Mouse (Mus musculus) bone marrow macrophage, adult 2 months (primary cell): ENCODE measurements around the gene Scg3. TPM values are rescaled to one million over a fixed set of nuclear protein-coding genes. Genes with fewer than 3 reads are reported as not detected.

Experiments
- H3K27ac ChIP-seq: 2 replicates; pipeline ENCODE4 v1.5.1; 2012; ENCODE audit warnings: low read depth, low read length; ENCODE audit not compliant: insufficient read depth
- H3K4me1 ChIP-seq: 2 replicates; pipeline ENCODE4 v1.6.1; 2012; ENCODE audit warnings: low read length; ENCODE audit not compliant: control insufficient read depth, insufficient read depth
- H3K4me3 ChIP-seq: 2 replicates; pipeline ENCODE4 v1.5.1; 2012; ENCODE audit warnings: mild to moderate bottlenecking, low read length, moderate library complexity; ENCODE audit not compliant: insufficient read depth
- CTCF ChIP-seq: IDR thresholded peaks from 2 replicates; pipeline ENCODE4 v1.5.1; 2012; ENCODE audit warnings: low read depth, mild to moderate bottlenecking, low read length, moderate library complexity
- POLR2A ChIP-seq: IDR thresholded peaks from 2 replicates; pipeline ENCODE4 v1.6.1; 2012; ENCODE audit warnings: mild to moderate bottlenecking, low read depth, low read length, borderline replicate concordance
- polyA plus RNA-seq: library from polyadenylated mRNA; stranded (reverse); fragments of >200 nt; gene quantifications from 2 replicates; pipeline ENCODE4 v1.2.4, GENCODE M21; 2012; ENCODE audit not compliant: missing spikeins, insufficient read depth, insufficient read length

The Scg3 gene
- polyA plus RNA-seq, 1 experiment, result not detected

DNA sequence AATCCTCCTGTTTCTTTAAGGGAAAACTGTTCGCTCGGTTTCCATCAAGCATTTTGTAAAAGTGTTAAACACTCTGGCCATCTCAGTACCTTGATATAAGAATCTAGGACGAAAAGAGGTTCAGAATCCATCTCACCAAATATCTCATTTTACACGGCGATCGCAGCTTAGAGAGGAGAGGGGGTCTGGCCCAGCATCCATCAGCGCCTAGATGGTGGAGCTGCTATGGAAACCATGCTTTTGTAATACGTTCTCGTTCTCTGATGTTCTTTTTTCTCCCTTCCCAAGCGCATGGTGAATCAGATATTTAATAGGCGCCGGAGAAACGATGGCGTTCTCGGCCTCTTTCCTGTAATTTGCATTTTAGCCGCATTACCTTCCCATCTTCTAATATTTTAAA, 73.9 kb downstream of the Scg3 start:
- Histone ChIP-seq H3K4me3 (no peak overlapping the region), H3K4me1 (no peaks in the 10 kb centered on the region), H3K27ac (no peak overlapping the region)
- no peak for TF ChIP-seq CTCF
- no peak for TF ChIP-seq POLR2A

GRCm38 (mm10) chr9:75609505-75609904, 74.4 kb downstream of the Scg3 start:
- TF ChIP-seq POLR2A (no peak), CTCF (no peak)
- no peak overlapping the region for H3K27ac ChIP-seq
- H3K4me3 ChIP-seq, result no peak overlapping the region
- no peaks in the 10 kb centered on the region for H3K4me1 ChIP-seq

DNA sequence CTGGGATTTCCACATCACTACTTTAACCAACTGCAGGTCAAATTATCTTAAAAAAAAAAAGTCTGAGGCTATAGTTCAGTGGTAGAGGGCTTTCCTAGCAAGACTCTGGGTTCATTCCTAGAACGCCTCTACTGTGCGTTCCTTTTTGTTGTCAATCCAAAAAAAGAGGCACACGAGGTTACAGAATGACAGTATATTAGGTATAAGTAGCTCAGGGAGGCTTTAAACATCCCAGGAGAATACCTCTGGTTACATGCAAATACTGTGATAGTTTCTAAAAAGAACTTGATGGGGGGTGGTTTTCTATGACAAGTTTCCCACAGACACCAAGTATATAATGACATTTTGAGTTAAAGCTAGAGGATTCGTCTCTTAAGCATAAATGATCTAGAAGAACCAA, 76.4 kb downstream of the Scg3 start:
- no peak overlapping the region for H3K27ac ChIP-seq
- H3K4me3 ChIP-seq, result no peak overlapping the region
- no peak for TF ChIP-seq CTCF
- no peak for TF ChIP-seq POLR2A
- no peaks in the 10 kb centered on the region for H3K4me1 ChIP-seq

- H3K27ac ChIP-seq, result no peak overlapping the region
- no peak overlapping the region for H3K4me3 ChIP-seq
- no peak for TF ChIP-seq POLR2A
- no peak for TF ChIP-seq CTCF
- no peaks in the 10 kb centered on the region for H3K4me1 ChIP-seq
Measured at GRCm38 (mm10) chr9:75601510-75601909, 82.3 kb downstream of the Scg3 start.

GRCm38 (mm10) chr9:75600166-75600934, 83.5 kb downstream of the Scg3 start:
- H3K4me3 ChIP-seq, result no peak overlapping the region
- TF ChIP-seq POLR2A (no peak), CTCF (no peak)
- no peak overlapping the region for H3K27ac ChIP-seq
- no peaks in the 10 kb centered on the region for H3K4me1 ChIP-seq

DNA sequence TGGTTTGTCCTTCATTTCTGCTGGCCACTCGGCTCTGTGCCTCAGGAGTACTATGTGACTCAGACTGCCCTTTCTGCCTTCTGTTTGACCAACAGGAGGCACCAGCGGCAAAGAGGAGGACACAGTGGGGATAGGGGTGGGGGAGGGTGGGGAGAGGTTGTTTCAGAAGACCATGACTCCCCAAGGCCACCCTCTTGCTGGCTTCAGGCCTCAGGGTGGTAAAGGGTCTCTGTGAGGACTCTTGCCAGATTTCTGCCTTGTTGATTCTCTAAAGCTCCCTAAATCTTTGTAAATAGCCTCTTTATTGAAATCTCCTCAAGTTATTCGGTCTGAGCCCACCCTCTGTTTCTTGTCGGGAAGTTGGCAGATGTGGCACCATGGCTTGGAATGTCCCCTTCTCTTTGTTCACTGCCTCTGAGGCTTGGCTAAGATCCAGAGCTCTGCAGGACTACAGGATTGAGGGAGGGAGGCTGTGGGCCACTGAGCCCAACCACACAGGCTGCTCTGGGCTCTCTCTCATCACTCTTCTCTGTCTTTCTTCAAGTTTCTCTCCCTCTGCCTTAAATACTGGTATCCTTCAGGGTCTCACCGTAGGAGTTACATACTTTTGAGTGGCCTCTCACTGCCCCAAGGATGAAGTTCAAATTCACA, 84.5 kb downstream of the Scg3 start:
- TF ChIP-seq CTCF (no peak), POLR2A (no peak)
- no peak overlapping the region for H3K27ac ChIP-seq
- H3K4me3 ChIP-seq, result no peak overlapping the region
- no peaks in the 10 kb centered on the region for H3K4me1 ChIP-seq

DNA sequence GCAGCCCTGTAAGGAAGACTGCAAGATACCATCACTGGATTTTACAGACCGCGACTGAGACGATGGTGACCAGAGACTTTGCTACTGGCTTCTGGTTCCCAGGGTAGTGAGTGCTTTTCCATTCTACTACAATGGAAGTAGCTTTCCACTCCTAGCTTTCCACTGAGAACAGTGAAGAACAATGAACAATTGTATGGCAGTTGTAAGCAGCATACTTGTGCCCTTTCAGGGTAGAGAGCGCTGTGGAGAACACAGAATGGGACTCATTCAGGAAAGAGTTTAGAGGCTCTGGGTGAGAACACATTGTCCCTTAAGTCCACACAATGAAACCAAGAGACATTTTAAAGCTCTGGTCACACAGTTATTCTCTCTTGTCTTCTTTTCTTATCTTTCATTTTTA, 86.3 kb downstream of the Scg3 start:
- no peak overlapping the region for H3K4me3 ChIP-seq
- H3K27ac ChIP-seq, result no peak overlapping the region
- H3K4me1 ChIP-seq, result no peaks in the 10 kb centered on the region
- no peak for TF ChIP-seq POLR2A
- TF ChIP-seq CTCF, result no peak

GRCm38 (mm10) chr9:75597036-75597435, 86.8 kb downstream of the Scg3 start:
- TF ChIP-seq CTCF (no peak), POLR2A (no peak)
- H3K27ac ChIP-seq, result no peak overlapping the region
- no peaks in the 10 kb centered on the region for H3K4me1 ChIP-seq
- H3K4me3 ChIP-seq, result no peak overlapping the region

- TF ChIP-seq CTCF, result no peak
- no peak for TF ChIP-seq POLR2A
- Histone ChIP-seq H3K4me1 (no peaks in the 10 kb centered on the region), H3K4me3 (no peak overlapping the region), H3K27ac (no peak overlapping the region)
Measured at GRCm38 (mm10) chr9:75593481-75593880, 90.4 kb downstream of the Scg3 start.

Other genes starting within 250 kb of the Scg3 start
- 12.9 and 14.5 TPM in 2 replicates for gene Leo1, start 242.5 kb downstream of the Scg3 start, polyA plus RNA-seq
- gene Tmod3, start 124.4 kb downstream of the Scg3 start, polyA plus RNA-seq, result 93.1 and 110 TPM in 2 replicates
- gene Tmod2, start 72.7 kb downstream of the Scg3 start, polyA plus RNA-seq, result 0.20 TPM in 1 of 2 replicates, not detected in the other
- gene Lysmd2, start 58.3 kb downstream of the Scg3 start, polyA plus RNA-seq, result not detected in 2 replicates
- not detected in 2 replicates for gene Bmp5, start 91.3 kb upstream of the Scg3 start, polyA plus RNA-seq